Mouse (Mus musculus) spleen, adult 2 months (tissue): ENCODE measurements at regions not wholly inside any gene's neighbourhood (a gene's known extent, or its start where the extent isn't known, plus 50 kb on each side); places are given as distances from the start of the nearest gene placed in this dataset.

ENCODE experiments used
- CTCF ChIP-seq: fragments of 200-500 bp; IDR thresholded peaks from 2 replicates; pipeline ENCODE4 v1.5.1; 2011; ENCODE audit warnings: mild to moderate bottlenecking, inconsistent platforms; ENCODE audit not compliant: insufficient read depth, insufficient read length, insufficient replicate concordance; ENCODE audit errors: extremely low read depth
- POLR2A ChIP-seq: fragments of 200-500 bp; IDR thresholded peaks from 2 replicates; pipeline ENCODE4 v1.6.1; 2011; ENCODE audit warnings: low read depth, low read length, inconsistent platforms

GRCm38 (mm10) chr13:32418655-32419054 is 80.1 kb upstream of the Gmds start:
- TF ChIP-seq POLR2A (no peak), CTCF (no peak)
